Mouse (Mus musculus): ENCODE data around the gene Sox1. TPM values are rescaled to one million over a fixed set of nuclear protein-coding genes. Genes with fewer than 3 reads are reported as not detected.

The Sox1 gene
- polyA plus RNA-seq, 1 experiment from 2014 or later = 6.8 TPM

DNA sequence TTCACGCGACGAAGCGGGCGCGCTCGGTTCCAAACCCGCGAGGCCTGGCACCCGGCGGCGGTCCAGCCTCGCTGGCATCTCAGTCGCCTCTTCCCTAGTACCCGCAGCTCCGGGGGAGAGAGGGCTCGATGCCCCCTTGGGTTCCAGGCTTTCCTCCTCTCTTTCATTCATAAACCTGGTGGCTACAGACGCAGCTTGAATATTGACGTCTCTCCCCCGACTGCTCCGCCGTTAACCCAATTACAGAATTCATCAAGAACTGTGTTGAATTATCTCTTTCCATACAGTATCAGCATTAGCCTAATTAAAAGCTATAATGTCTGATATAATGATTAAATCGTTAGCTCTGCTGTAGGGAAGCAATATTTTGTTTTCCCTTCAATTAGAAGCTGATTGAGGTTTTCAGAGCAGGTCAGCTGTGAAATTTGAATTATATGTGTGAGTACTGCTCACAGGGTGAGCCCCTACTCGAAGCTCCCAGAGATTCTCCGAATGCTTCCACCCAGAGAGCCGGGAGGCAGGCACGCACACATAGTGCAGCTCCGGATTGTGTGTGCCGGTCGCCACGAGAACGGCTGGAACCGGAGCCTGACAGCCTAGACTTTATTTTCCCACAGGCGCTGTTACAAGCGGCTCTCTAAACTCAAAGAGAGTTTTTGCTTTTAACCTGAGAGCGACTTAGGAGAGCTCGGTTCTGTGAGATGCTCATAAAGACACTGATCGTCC is 4.3 kb upstream of the Sox1 start:
- Histone ChIP-seq H3K4me3 (peak overlapping the region; percentile 57), H3K4me1 (peaks cover 79% of the 10 kb centered on the region), H3K36me3 (no peaks in the 10 kb centered on the region), H3K9ac (replicated peaks) (peak overlapping the region; percentile 50), H3K27ac (replicated peaks) (peak overlapping the region; percentile 97), H3K27me3 (peaks cover 37% of the 10 kb centered on the region), H3K4me2 (replicated peaks) (peak overlapping the region; percentile 90), H3K9me3 (no peaks in the 10 kb centered on the region)
- no peak for ATAC-seq (replicated peaks)
- 2% methylated on average over 38 of the region's 38 CpGs for WGBS

DNA sequence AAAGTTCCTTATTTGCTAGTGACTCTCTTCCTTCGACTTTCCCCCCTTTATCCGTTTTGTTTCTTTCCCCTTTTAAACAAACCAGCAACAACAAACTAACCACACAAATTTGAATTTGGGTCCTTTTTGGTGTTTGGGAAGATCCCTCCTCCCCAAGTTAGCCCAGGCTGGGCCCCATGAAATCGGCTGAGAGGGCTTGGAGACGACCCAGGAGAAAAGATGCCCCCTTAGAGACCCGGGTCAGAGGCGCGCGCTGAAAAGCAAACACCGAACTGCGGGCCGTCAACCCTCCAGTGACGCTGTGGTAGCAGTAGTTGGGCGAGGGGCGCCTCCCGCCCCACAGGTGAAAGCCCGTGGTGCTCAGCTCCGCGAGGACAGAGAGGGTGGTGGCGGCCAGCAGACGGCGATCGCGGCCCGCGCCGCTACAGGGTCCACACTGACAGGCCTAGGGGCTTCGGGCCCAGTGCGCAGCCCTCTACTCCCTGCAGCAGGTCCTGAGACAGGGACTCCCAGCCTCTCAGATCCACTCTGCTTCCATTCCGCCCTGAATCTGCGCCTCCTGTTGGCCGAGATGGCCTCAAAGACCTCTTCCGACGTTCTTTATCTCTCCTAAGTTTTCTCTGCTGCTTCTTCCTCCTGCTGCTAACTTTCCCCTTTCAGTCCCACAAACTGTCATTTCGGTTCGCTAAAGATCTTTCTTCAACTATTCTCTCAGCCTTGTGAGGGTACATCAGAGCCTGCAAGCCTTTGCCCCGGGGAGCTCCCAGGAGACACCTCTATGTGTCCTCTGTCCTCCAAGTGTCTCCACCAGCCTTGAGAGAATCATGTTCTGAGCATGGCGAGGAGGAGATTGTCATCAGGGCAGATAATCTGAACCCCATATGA is 3.5 kb upstream of the Sox1 start:
- peak overlapping the region; percentile 97 for H3K27ac ChIP-seq (replicated peaks)
- peak overlapping the region; percentile 90 for H3K4me2 ChIP-seq (replicated peaks)
- 0 out of 2 replicates have a peak, but pooled peaks have one; percentile 21 for ATAC-seq (replicated peaks)
- H3K9ac ChIP-seq (replicated peaks) = peak overlapping the region; percentile 50; the same call in 1 of the 2 replicates
- peaks cover 78% of the 10 kb centered on the region for H3K4me1 ChIP-seq
- peak overlapping the region; percentile 57 for H3K4me3 ChIP-seq
- WGBS = 6% methylated on average over 37 of the region's 37 CpGs
- H3K27me3 ChIP-seq = peaks cover 37% of the 10 kb centered on the region
- H3K36me3 ChIP-seq = no peaks in the 10 kb centered on the region
- no peaks in the 10 kb centered on the region for H3K9me3 ChIP-seq

DNA sequence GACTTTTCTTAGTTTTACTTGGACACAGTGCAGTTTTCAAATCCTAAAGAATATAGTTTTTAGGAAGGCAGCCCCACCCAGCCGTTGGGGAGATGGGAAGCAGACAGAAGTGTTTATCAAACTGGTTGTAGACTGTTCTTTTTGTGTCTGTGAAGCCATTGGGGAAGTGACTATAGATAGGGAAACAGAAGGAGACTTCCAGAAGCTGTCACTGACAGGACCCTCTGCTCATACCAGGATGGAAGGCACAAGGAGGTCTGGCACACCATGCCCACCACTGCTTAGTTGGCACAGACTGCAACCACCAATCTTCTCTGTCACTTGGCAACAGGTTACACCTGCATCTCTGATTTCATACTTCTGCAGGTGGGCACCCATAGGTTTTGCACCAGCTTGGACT is 2.3 kb upstream of the Sox1 start:
- Histone ChIP-seq H3K9ac (replicated peaks) (no peak overlapping the region), H3K27ac (replicated peaks) (peak overlapping the region; percentile 97), H3K9me3 (no peaks in the 10 kb centered on the region), H3K4me2 (replicated peaks) (peak overlapping the region; percentile 68; the same call in 1 of the 2 replicates), H3K4me1 (peaks cover 81% of the 10 kb centered on the region), H3K27me3 (peaks cover 33% of the 10 kb centered on the region), H3K4me3 (peak overlapping the region; percentile 2; the same call in 1 of the 2 replicates), H3K36me3 (no peaks in the 10 kb centered on the region)
- ATAC-seq (replicated peaks) = no peak
- 40% methylated on average over 1 of the region's 1 CpGs for WGBS

DNA sequence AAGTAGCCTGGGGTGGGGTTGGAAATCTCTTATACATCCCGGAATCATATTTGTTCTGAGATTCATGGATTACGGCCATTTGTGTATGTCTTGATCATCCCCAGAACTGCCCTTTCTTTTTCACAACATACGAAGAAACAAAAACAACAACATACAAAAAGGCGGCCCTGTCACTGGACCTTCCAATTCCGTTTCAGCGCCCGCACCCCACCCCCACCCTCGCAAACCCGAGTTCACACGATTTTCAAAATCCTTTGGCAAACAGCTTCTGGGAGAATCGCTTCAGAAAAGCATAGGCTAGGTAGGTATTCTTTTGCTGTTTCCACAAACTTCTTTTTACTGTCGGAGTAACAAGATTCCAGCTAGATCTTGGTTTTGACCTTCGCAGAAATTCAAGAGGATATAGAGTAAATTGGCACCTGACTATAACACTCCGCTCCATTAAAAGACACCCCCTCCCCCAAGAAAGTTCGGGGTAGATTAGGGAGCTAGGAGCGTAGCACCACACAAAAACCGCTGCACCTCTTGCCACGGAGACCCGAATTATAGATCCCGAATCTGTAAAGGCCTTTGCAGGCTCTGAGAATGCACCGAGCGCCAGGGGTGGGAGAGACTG is 602 bp upstream of the Sox1 start:
- WGBS = 3% methylated on average over 22 of the region's 22 CpGs
- ATAC-seq (replicated peaks) = no peak
- Histone ChIP-seq H3K4me1 (peaks cover 74% of the 10 kb centered on the region), H3K27me3 (peaks cover 20% of the 10 kb centered on the region), H3K4me2 (replicated peaks) (peak overlapping the region; percentile 68), H3K4me3 (peak overlapping the region; percentile 73), H3K9ac (replicated peaks) (peak overlapping the region; percentile 81), H3K9me3 (no peaks in the 10 kb centered on the region), H3K36me3 (no peaks in the 10 kb centered on the region), H3K27ac (replicated peaks) (peak overlapping the region; percentile 97)

DNA sequence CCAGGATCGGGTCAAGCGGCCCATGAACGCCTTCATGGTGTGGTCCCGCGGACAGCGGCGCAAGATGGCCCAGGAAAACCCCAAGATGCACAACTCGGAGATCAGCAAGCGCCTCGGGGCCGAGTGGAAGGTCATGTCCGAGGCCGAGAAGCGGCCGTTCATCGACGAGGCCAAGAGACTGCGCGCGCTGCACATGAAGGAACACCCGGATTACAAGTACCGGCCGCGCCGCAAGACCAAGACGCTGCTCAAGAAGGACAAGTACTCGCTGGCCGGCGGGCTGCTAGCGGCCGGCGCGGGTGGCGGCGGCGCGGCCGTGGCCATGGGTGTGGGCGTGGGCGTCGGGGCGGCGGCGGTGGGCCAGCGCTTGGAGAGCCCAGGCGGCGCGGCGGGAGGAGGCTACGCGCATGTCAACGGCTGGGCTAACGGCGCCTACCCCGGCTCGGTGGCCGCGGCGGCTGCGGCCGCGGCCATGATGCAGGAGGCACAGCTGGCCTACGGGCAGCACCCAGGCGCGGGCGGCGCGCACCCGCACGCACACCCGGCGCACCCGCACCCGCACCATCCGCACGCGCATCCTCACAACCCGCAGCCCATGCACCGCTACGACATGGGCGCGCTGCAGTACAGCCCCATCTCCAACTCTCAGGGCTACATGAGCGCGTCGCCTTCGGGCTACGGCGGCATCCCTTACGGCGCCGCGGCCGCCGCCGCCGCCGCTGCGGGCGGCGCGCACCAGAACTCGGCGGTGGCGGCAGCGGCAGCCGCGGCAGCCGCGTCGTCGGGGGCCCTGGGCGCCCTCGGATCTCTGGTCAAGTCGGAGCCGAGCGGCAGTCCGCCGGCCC is 1.6 kb downstream of the Sox1 start:
- H3K36me3 ChIP-seq = no peaks in the 10 kb centered on the region
- H3K4me1 ChIP-seq = peaks cover 73% of the 10 kb centered on the region
- no peaks in the 10 kb centered on the region for H3K9me3 ChIP-seq
- H3K9ac ChIP-seq (replicated peaks) = peak overlapping the region; percentile 81
- peaks cover 16% of the 10 kb centered on the region for H3K27me3 ChIP-seq
- H3K4me2 ChIP-seq (replicated peaks) = peak overlapping the region; percentile 68
- WGBS = under 1% methylated on average over 109 of the region's 118 CpGs
- peak overlapping the region; percentile 97 for H3K27ac ChIP-seq (replicated peaks)
- ATAC-seq (replicated peaks) = no peak
- H3K4me3 ChIP-seq = peak overlapping the region; percentile 73

DNA sequence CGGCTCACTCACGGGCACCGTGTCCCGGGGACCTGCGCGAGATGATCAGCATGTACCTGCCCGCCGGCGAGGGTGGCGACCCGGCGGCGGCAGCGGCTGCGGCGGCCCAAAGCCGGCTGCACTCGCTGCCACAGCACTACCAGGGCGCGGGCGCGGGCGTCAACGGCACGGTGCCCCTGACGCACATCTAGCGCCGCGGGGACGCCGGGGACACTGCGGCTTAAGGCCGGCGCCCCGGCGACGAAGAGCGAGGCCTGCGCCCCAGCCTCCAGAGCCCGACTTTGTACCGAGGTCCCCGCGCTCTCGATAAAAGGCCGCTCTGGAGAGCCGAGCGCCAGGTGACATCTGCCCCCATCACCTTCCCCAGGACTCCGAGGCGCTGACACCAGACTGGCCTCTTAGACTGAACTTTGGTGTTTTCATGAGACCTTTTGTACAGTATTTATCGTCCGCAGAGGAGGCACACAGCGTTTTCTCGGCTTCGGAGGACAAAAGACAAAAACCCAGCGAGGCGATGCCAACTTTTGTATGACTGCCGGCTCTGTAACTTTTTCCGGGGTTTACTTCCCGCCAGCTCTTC is 2.3 kb downstream of the Sox1 start:
- Histone ChIP-seq H3K4me3 (peak overlapping the region; percentile 73), H3K36me3 (no peaks in the 10 kb centered on the region), H3K4me2 (replicated peaks) (peak overlapping the region; percentile 68), H3K4me1 (peaks cover 73% of the 10 kb centered on the region), H3K9me3 (no peaks in the 10 kb centered on the region), H3K9ac (replicated peaks) (peak overlapping the region; percentile 81), H3K27me3 (peaks cover 9% of the 10 kb centered on the region; the same call in 1 of the 2 replicates), H3K27ac (replicated peaks) (peak overlapping the region; percentile 97)
- no peak for ATAC-seq (replicated peaks)
- under 1% methylated on average over 59 of the region's 59 CpGs for WGBS

DNA sequence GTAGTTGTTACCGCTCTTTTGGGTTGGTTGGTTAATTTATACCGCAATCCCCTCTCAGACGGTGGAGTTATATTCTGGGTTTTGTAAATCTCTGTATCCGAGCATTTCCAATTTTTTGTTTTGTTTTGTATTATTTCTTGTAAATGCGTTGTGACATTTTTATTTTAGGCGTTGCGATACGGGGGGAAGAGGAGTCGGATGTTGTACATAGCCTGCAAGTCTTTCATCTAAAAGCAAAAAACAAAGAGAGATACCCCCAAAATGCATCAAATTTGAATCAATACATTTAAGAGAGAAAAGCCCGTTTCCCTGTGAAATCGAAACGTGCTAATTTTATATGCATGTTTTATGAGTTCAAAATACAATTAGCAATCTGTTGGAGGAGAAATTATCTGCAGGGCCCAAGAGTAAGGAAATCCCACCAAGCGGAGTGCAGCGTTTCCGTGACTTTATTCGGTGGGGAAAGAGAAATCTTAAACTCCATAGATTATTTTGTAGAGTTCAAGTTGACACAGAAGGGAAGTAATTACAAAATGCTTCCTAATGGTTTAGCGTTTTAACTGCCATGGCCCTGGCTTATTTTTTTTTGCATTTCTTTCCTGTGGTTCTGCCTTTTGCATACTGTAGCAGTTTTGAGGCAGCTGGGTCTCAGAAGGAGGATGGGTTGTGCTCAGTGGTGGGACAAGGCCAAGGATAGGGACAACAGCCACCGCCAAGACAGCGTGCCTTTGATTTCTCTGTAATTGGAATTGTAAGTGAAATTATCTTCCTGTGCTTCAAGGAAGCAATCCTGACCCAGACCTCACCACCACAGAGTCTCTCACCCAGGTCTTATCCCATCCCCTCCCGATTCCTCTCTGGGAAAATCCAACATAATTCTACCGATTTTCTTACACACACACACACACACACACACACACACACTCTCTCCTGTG is 3.2 kb downstream of the Sox1 start:
- ATAC-seq (replicated peaks) = no peak

DNA sequence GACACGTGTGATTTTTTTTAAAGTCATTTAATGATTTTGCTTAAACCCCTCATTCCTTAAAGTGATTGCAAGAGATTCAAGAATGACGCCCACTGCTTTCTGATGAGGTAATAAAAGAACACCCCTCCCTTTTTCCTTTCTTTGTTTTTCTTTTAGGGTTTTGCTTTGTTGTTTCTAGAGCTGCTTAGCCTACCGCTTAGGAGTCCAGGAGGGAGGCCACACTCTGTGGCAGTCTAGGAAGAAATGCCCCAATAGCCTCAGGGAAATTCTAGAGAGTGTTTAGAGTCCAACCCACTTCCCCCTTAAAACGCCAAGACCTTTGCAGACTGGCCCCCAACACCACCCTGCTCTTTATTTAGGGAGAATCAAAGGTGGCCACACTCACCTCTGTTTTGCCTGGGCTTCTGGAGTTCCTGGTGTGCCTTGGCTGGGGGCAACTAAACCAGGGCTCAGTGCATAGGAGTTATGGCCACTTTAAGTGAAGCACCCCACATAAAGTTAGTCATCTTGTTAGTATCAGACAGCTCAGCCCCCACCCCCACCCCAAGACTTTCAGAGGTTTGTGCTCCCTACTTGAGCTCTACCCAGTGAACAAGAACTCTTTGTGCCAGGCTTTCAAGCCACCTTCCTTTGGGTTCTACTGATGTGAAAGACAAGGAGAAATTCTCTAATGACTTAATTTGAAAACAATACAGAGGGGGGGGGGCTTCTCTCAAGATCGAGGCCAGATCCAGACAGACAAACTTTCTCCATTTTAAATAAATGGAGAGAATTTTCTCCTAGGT is 4.5 kb downstream of the Sox1 start:
- Histone ChIP-seq H3K27ac (replicated peaks) (peak overlapping the region; percentile 92), H3K4me2 (replicated peaks) (peak overlapping the region; percentile 70), H3K27me3 (no peaks in the 10 kb centered on the region), H3K4me3 (peak overlapping the region; percentile 38), H3K9me3 (no peaks in the 10 kb centered on the region), H3K36me3 (no peaks in the 10 kb centered on the region), H3K9ac (replicated peaks) (peak overlapping the region; percentile 53), H3K4me1 (peaks cover 74% of the 10 kb centered on the region)
- WGBS = 4% methylated on average over 5 of the region's 5 CpGs
- no peak for ATAC-seq (replicated peaks)

More for the DNA sequence above, 3.2 kb downstream of the Sox1 start:
- Histone ChIP-seq H3K9me3 (no peaks in the 10 kb centered on the region), H3K27me3 (peaks cover under 1% of the 10 kb centered on the region; the same call in 1 of the 2 replicates), H3K36me3 (no peaks in the 10 kb centered on the region), H3K9ac (replicated peaks) (peak overlapping the region; percentile 81), H3K27ac (replicated peaks) (peak overlapping the region; percentile 97), H3K4me2 (replicated peaks) (peak overlapping the region; percentile 68), H3K4me3 (peak overlapping the region; percentile 73), H3K4me1 (peaks cover 73% of the 10 kb centered on the region)
- WGBS = 2% methylated on average over 21 of the region's 21 CpGs

DNA sequence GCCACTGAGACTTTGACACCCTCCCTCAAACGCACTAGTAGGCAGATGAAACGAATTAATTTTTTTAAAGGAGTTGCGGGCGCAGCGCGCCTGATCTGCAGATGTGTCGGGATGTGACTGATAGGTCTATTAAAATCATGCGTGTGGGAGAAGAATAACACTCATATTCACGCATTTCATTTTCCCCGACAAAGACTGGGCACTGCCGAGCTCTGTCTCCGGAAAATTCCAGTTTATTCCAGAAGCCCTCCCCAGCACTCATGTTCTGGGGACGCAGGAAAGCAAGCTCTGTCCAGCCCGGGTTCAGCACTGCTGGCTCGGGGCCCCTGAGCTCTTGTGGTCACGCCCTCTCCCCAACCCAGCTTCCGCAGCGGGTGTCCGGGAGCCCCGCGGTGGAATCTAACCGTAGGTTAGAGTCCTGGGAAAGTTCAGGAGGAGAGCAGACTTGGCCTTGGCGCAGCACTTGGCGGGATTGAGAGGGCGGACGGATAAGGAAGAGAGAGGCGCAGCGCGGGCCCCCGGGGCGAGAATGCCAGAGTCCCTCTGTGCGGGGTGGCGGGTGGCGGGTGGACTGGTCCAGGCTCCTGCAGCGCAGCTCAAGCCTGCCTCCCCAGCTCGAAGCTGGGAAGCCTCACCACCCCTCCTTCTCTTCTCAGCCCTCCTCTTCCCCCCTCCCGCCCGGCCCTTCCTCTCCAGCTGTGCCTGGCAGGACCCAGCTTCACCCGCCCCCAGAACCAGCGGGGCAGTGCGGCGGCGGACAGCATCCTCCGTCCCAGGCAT is 5.7 kb downstream of the Sox1 start:
- peak; percentile 72 for ATAC-seq (replicated peaks)
- Histone ChIP-seq H3K4me1 (peaks cover 64% of the 10 kb centered on the region), H3K27me3 (no peaks in the 10 kb centered on the region), H3K9me3 (no peaks in the 10 kb centered on the region), H3K4me2 (replicated peaks) (peak overlapping the region; percentile 70), H3K36me3 (no peaks in the 10 kb centered on the region), H3K4me3 (peak overlapping the region; percentile 38), H3K27ac (replicated peaks) (peak overlapping the region; percentile 92), H3K9ac (replicated peaks) (peak overlapping the region; percentile 53)
- 0% methylated on average over 44 of the region's 44 CpGs for WGBS
